Mouse (Mus musculus) limb, embryonic 10.5 days (tissue): ENCODE measurements at regions not wholly inside any gene's neighbourhood (a gene's known extent, or its start where the extent isn't known, plus 50 kb on each side); places are given as distances from the start of the nearest gene placed in this dataset.

Source experiments
- DNase-seq: peaks from one replicate; pipeline ENCODE4 v3.0.0-alpha.2; 2017; ENCODE audit warnings: low spot score
- H3K27ac ChIP-seq: fragments of 300-500 bp; sonication (generic); 2 replicates; pipeline ENCODE4 v1.5.1; 2016; ENCODE audit warnings: mild to moderate bottlenecking
- H3K27me3 ChIP-seq: fragments of 300-500 bp; sonication (generic); 2 replicates; pipeline ENCODE4 v1.6.1; 2016; ENCODE audit warnings: low read depth, mild to moderate bottlenecking; ENCODE audit not compliant: poor library complexity, severe bottlenecking
- H3K36me3 ChIP-seq: fragments of 300-500 bp; sonication (generic); 2 replicates; pipeline ENCODE4 v1.6.1; 2016; ENCODE audit warnings: mild to moderate bottlenecking, moderate library complexity
- H3K4me1 ChIP-seq: fragments of 300-500 bp; sonication (generic); 2 replicates; pipeline ENCODE4 v1.6.1; 2016
- H3K4me3 ChIP-seq: fragments of 300-500 bp; sonication (generic); 2 replicates; pipeline ENCODE4 v1.5.1; 2016; ENCODE audit warnings: mild to moderate bottlenecking, moderate library complexity
- H3K9me3 ChIP-seq: fragments of 300-500 bp; sonication (generic); replicated peaks from 2 replicates; pipeline ENCODE4 v1.6.1; 2016; ENCODE audit warnings: mild to moderate bottlenecking
- WGBS: fragments of 180-500 bp; shearing (Covaris S2); methylation state at CpG from one replicate; pipeline ENCODE4 v1.1.7; 2016; 5-methylcytosine and 5-hydroxymethylcytosine counted together

DNA sequence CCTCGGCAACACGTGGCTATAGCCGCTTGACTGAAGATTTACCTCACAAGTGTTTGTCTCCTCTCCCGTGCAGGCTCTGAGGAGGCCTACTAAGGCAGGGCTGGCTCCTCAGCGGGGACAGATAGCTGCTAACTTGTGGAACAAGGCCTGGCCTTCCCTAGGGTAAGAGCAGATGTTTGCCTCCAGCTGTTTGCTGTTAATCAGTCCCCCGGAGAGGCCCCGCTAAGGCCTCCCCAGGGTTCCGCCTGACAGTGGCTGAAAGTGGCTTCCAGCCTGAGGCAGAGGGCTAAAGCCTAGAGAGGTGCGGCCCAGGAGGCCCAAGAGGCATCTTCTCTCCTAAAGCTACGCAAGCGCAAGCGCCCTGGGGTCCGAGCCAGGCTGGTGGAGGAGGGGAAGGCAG lies 52.1 kb upstream of the Dlx4 start:
- H3K27me3 ChIP-seq = peaks cover 88% of the 10 kb centered on the region

GRCm38 (mm10) chr11:95200971-95201370 lies 54.9 kb upstream of the Dlx4 start:
- Histone ChIP-seq H3K36me3 (no peaks in the 10 kb centered on the region), H3K4me3 (no peak overlapping the region), H3K27ac (no peak overlapping the region), H3K9me3 (no peaks in the 10 kb centered on the region), H3K4me1 (peaks cover 42% of the 10 kb centered on the region), H3K27me3 (peaks cover 100% of the 10 kb centered on the region)
- WGBS = 63% methylated on average over 3 of the region's 3 CpGs
- DNase-seq = no peak

More for the DNA sequence above, 52.1 kb upstream of the Dlx4 start:
- Histone ChIP-seq H3K36me3 (no peaks in the 10 kb centered on the region), H3K4me3 (no peak overlapping the region), H3K4me1 (peaks cover 32% of the 10 kb centered on the region), H3K9me3 (no peaks in the 10 kb centered on the region), H3K27ac (peak overlapping the region; percentile 27; the same call in 1 of the 2 replicates)
- DNase-seq = no peak
- WGBS = 39% methylated on average over 13 of the region's 13 CpGs

DNA sequence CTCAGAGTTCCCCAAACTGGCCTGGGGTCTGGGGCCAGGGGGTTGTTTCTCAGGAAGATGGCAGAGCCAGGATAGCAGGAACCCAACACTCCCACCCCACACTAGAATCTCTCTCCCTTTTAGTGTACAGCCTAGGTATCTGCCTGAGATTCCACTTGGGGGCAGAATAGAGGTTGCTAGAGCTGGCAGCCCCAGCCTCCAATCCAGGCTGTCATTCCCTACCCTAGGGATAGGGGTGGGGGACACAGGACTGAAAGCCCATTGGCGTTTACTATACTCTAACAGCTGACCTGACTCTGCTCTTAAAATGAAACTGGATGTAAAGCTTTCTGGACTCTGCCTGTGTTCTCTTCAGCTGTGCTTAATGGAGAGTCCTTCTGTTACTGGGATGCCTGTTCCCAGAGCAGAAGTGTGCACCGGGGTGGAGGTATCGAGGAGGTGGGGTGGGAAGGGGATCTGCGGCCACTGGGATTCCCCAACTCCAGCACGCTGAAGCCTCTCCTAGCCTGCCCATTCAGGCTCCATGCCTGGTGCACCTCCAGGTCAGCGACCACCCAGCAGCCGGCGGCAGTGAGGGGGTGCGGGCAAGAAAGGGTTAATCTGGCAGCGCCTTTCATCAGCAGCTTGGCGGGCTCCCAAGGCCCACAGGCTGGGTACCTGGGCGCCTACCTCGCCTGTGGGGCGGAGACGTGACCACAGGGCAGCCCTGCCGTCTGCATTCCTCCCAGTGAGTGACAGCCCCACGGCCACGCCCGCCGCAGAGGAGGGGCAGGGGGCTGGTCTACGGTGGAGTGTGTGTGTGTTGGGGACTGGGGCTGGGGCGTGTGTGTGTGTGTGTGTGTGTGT lies 50.9 kb upstream of the Tac4 start:
- peak; percentile 79 for DNase-seq
- H3K9me3 ChIP-seq = no peaks in the 10 kb centered on the region
- peak overlapping the region; percentile 48 for H3K4me3 ChIP-seq
- 5% methylated on average over 22 of the region's 22 CpGs for WGBS
- peak overlapping the region; percentile 69 for H3K27ac ChIP-seq
- no peaks in the 10 kb centered on the region for H3K36me3 ChIP-seq
- H3K27me3 ChIP-seq = peaks cover 84% of the 10 kb centered on the region
- H3K4me1 ChIP-seq = peaks cover 55% of the 10 kb centered on the region

GRCm38 (mm10) chr11:95211031-95211425 lies 50.3 kb upstream of the Tac4 start:
- no peak for DNase-seq
- peaks cover 50% of the 10 kb centered on the region for H3K4me1 ChIP-seq
- WGBS = 12% methylated on average over 5 of the region's 5 CpGs
- H3K36me3 ChIP-seq = no peaks in the 10 kb centered on the region
- H3K9me3 ChIP-seq = no peaks in the 10 kb centered on the region
- peak overlapping the region; percentile 48 for H3K4me3 ChIP-seq
- H3K27me3 ChIP-seq = peaks cover 84% of the 10 kb centered on the region
- peak overlapping the region; percentile 69 for H3K27ac ChIP-seq
